In the genomic region with DNA sequence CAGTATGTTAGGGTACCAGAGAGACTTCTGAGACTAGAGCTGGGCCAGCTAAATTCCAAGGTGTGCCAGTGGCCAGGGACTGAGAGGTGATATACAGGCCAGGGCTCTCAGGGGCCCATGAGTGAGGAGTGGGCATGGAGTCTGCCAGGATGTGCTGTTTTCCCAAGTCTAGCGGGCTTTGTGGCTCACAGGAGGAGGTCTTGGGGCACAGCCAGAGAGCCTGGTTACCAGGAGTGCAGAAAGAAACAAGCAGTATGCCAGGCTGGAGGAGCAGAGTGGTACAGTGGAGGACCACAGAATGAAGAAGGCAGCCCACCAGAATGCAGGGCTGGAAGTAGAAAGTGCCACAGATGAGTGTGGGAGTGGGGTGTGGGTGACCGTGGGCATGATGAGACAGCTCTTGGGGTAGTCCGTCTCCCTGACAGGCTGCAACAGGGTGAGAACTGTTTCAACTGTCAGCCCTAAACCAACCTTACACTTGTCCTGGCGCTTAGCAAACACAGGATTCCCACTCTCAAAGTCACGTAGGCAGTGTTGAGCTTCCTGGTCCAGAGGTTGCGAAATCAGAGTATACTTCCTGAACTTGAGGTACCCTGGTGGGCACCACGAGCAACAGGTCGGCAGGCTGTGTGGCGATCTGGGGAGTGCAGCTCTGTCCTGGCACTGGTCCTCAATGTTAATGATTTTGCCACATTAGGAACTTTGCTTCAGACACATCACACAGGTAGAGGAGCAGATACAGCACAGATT, we compare ENCODE assay signal across 15 mouse cellular contexts. TPM values are rescaled to one million over a fixed set of nuclear protein-coding genes. Genes with fewer than 3 reads are reported as not detected.
DNase-seq lines count a peak whose midpoint lies in the region; ATAC-seq and TF ChIP-seq lines count a peak whose summit lies in the region.
"Had no signal": no experiment of that assay in that cellular context is flagged by ENCODE, and none has a peak within 500 bp of the region (broad histone marks: within the 10 kb centered on the region; RNA-seq: fewer than 3 reads in every experiment).

No protein-coding gene starts in this region.

- H3K4me2 ChIP-seq in lung, postnatal 0 days (replicated peaks; ENCODE audit: low read depth, low read length), result no peak overlapping the region
- H3K4me2 ChIP-seq: embryonic facial prominence, embryonic 12.5 days; heart, embryonic 11.5 days; liver, embryonic 13.5 days had no signal

- no peak overlapping the region for H3K9ac ChIP-seq in lung, postnatal 0 days (replicated peaks; ENCODE audit: low read depth)
- H3K9ac ChIP-seq: embryonic facial prominence, embryonic 12.5 days; liver, embryonic 13.5 days had no signal

- H3K27ac ChIP-seq in lung, postnatal 0 days (ENCODE audit: low read length), result no peak overlapping the region
- H3K27ac ChIP-seq: embryonic facial prominence, embryonic 12.5 days; liver, embryonic 13.5 days had no signal

- H3K9me3 ChIP-seq in lung, postnatal 0 days (ENCODE audit: low read length), result peaks cover 4% of the 10 kb centered on the region
- H3K9me3 ChIP-seq: embryonic facial prominence, embryonic 12.5 days; liver, embryonic 13.5 days had no signal

- no peaks in the 10 kb centered on the region for H3K36me3 ChIP-seq in lung, postnatal 0 days (ENCODE audit: insufficient read depth, low read length)
- H3K36me3 ChIP-seq: embryonic facial prominence, embryonic 12.5 days; liver, embryonic 13.5 days had no signal

- DNase-seq in heart, adult 11 months, result peak; percentile 87
- no peak for DNase-seq in heart, postnatal 10 days
- peak; percentile 51 for DNase-seq in lung, postnatal 0 days (ENCODE audit: low spot score)
- no peak for DNase-seq in lung, postnatal 4 days
- DNase-seq in layer of hippocampus, postnatal 14 days (ENCODE audit: low spot score in 2 of 2), result peak; percentile 48 to 74
- DNase-seq in yolk sac, embryonic 10.5 days (ENCODE audit: low spot score), result no peak
- DNase-seq in left cerebral cortex, adult 18-20 months (ENCODE audit: low spot score in 2 of 2), result no peak
- DNase-seq: adrenal gland, postnatal 10 days; kidney, adult 11 months; liver, embryonic 13.5 days; thymus, postnatal 36 days had no signal

- ATAC-seq in lung, postnatal 0 days, result peak; percentile 59; the same call in 1 of the 2 replicates
- peak; percentile 82 for ATAC-seq in common myeloid progenitor, adult 5-6 weeks (replicated peaks; ENCODE audit: low read depth, poor library complexity, severe bottlenecking)

- H3K27me3 ChIP-seq in lung, postnatal 0 days (replicated peaks; ENCODE audit: insufficient read depth, low read length), result no peaks in the 10 kb centered on the region
- H3K27me3 ChIP-seq: CH12.LX; embryonic facial prominence, embryonic 12.5 days; liver, embryonic 13.5 days had no signal

- intact Hi-C loops in heart, postnatal 10 days (cut with DNase I), result no loop called here

- WGBS in lung, postnatal 0 days, result 40% methylated on average over 9 of the region's 9 CpGs

- no peak for TF ChIP-seq CTCF in lung, postnatal 0 days (IDR thresholded peaks at IDR 0.05)

- H3K4me1 ChIP-seq in lung, postnatal 0 days (ENCODE audit: insufficient read depth, low read depth, low read length), result no peaks in the 10 kb centered on the region
- H3K4me1 ChIP-seq: embryonic facial prominence, embryonic 12.5 days; liver, embryonic 13.5 days had no signal

- no peak overlapping the region for H3K4me3 ChIP-seq in lung, postnatal 0 days (ENCODE audit: low read depth, low read length)
- H3K4me3 ChIP-seq: embryonic facial prominence, embryonic 12.5 days; liver, embryonic 13.5 days had no signal

- TF ChIP-seq EP300 in lung, postnatal 0 days (IDR thresholded peaks at IDR 0.05), result no peak

RNA-seq across cellular contexts. Expression of a gene that starts 11.8 kb away (rescaled TPM):
- total RNA-seq in heart, postnatal 10 days (2021), result 10 to 100 TPM; 15.9 to 17.4 TPM
- polyA plus RNA-seq in lung, postnatal 0 days (2015; fragmentation: Nextera tagmentation; extraction: Ambion mirVana), result 3.1 and 4.6 TPM in 2 replicates
- under 0.01 TPM in 1 of 2 replicates, not detected in the other for total RNA-seq in common myeloid progenitor, adult 5-6 weeks (2017)
- 10 to 100 TPM; 20.4 to 25.0 TPM for total RNA-seq in layer of hippocampus, postnatal 14 days (2021)
- 10 to 100 TPM; 38.0 to 39.1 TPM for total RNA-seq in left cerebral cortex, adult 18-20 months (2021)

RNA-seq across cellular contexts. Expression of a gene that starts 54.3 kb away (rescaled TPM):
- 100 to 1,000 TPM; 122 to 147 TPM for total RNA-seq in heart, postnatal 10 days (2021)
- 7.6 and 9.7 TPM in 2 replicates for polyA plus RNA-seq in lung, postnatal 0 days (2015; fragmentation: Nextera tagmentation; extraction: Ambion mirVana)
- total RNA-seq in common myeloid progenitor, adult 5-6 weeks (2017), result not detected in 2 replicates
- total RNA-seq in layer of hippocampus, postnatal 14 days (2021), result 1 to 10 TPM; 5.2 to 5.9 TPM
- 1 to 10 TPM; 4.5 to 4.6 TPM for total RNA-seq in left cerebral cortex, adult 18-20 months (2021)

Comparison
In these comparisons a context has a peak if more than half of its experiments do, and no peak if none do; other contexts are left out.
1. DNase-seq: peak in heart, adult 11 months (single experiment), lung, postnatal 0 days (single experiment) and layer of hippocampus, postnatal 14 days (2 of 2); none in heart, postnatal 10 days (0 of 2), lung, postnatal 4 days (0 of 2), yolk sac, embryonic 10.5 days (single experiment) and left cerebral cortex, adult 18-20 months (0 of 2).
2. RNA of a gene that starts 11.8 kb away (total RNA-seq): 38.0 to 39.1 TPM in left cerebral cortex, adult 18-20 months, 20.4 to 25.0 TPM in layer of hippocampus, postnatal 14 days and 15.9 to 17.4 TPM in heart, postnatal 10 days; under 0.01 TPM in common myeloid progenitor, adult 5-6 weeks; every median in the first group is over 10 times any median in the second.
3. RNA of a gene that starts 54.3 kb away (total RNA-seq): 122 to 147 TPM in heart, postnatal 10 days; 5.2 to 5.9 TPM in layer of hippocampus, postnatal 14 days, 4.5 to 4.6 TPM in left cerebral cortex, adult 18-20 months and not detected in common myeloid progenitor, adult 5-6 weeks; every median in the first group is over 10 times any median in the second.